Comparison of ENCODE assay signal across 27 mouse cellular contexts in genomic region chr1:64885328-64885727, GRCm38 (mm10).
DNase-seq lines count a peak whose midpoint lies in the region; ATAC-seq and TF ChIP-seq lines count a peak whose summit lies in the region.
"Had no signal": no experiment of that assay in that cellular context is flagged by ENCODE, and none has a peak within 500 bp of the region (broad histone marks: within the 10 kb centered on the region; RNA-seq: fewer than 3 reads in every experiment).

No protein-coding gene starts in this region.

- no peak overlapping the region for H3K4me3 ChIP-seq in forebrain, embryonic 10.5 days
- H3K4me3 ChIP-seq in forebrain, embryonic 13.5 days: no peak overlapping the region
- no peak overlapping the region for H3K4me3 ChIP-seq in stomach, postnatal 0 days (ENCODE audit: low read depth, low read length)
- H3K4me3 ChIP-seq: embryonic facial prominence, embryonic 13.5 days; erythroblast, embryonic 14.5 days; heart, embryonic 15.5 days; hindbrain, embryonic 13.5 days; limb, embryonic 13.5 days; liver, embryonic 13.5 days; midbrain, embryonic 13.5 days; stomach, embryonic 15.5 days had no signal

- 63% methylated on average over 3 of the region's 3 CpGs for WGBS in forebrain, embryonic 10.5 days
- 54% methylated on average over 3 of the region's 3 CpGs for WGBS in forebrain, embryonic 13.5 days
- 63% methylated on average over 3 of the region's 3 CpGs for WGBS in stomach, postnatal 0 days

- H3K4me2 ChIP-seq in forebrain, embryonic 13.5 days: no peak overlapping the region
- H3K4me2 ChIP-seq in stomach, postnatal 0 days (replicated peaks; ENCODE audit: low read depth): no peak overlapping the region
- H3K4me2 ChIP-seq: embryonic facial prominence, embryonic 13.5 days; heart, embryonic 15.5 days; hindbrain, embryonic 13.5 days; limb, embryonic 13.5 days; liver, embryonic 13.5 days; midbrain, embryonic 13.5 days; stomach, embryonic 15.5 days had no signal

- H3K4me1 ChIP-seq in forebrain, embryonic 10.5 days: peaks cover 18% of the 10 kb centered on the region
- H3K4me1 ChIP-seq in forebrain, embryonic 13.5 days: peaks cover 8% of the 10 kb centered on the region
- H3K4me1 ChIP-seq in stomach, postnatal 0 days (replicated peaks; ENCODE audit: control insufficient read depth, insufficient read depth): no peaks in the 10 kb centered on the region

- no peak for TF ChIP-seq EP300 in stomach, postnatal 0 days (optimal IDR thresholded peaks at IDR 0.05)

- DNase-seq in forebrain, embryonic 10.5 days (ENCODE audit: extremely low spot score, low spot score): no peak
- DNase-seq in layer of hippocampus, adult 18-20 months (ENCODE audit: low spot score in 2 of 2): peak; percentile 28 to 61
- DNase-seq in layer of hippocampus, postnatal 25 days (ENCODE audit: extremely low spot score in 1 of 2, low spot score in 1 of 2): no peak
- peak; percentile 32 for DNase-seq in NIH3T3 (ENCODE audit: low read depth)
- no peak for DNase-seq in stomach, postnatal 0 days (ENCODE audit: low spot score)
- no peak for DNase-seq in adrenal gland, postnatal 4 days (ENCODE audit: low spot score in 2 of 2)
- DNase-seq: adrenal gland, postnatal 36 days; cerebellum, adult 8-10 months; embryo, embryonic 11 days; heart, postnatal 36 days; kidney, adult 2 months; liver, embryonic 13.5 days; lung, adult 2 months; lung, postnatal 14 days; thymus, adult 2 months; thymus, postnatal 4 days had no signal

- H3K27me3 ChIP-seq in forebrain, embryonic 10.5 days (ENCODE audit: poor library complexity, severe bottlenecking): peaks cover 5% of the 10 kb centered on the region; the same call in 1 of the 2 replicates
- peaks cover 5% of the 10 kb centered on the region; the same call in 1 of the 2 replicates for H3K27me3 ChIP-seq in forebrain, embryonic 13.5 days
- H3K27me3 ChIP-seq in stomach, postnatal 0 days (ENCODE audit: control insufficient read depth, insufficient read depth, low read length): no peaks in the 10 kb centered on the region
- H3K27me3 ChIP-seq: embryonic facial prominence, embryonic 13.5 days; heart, embryonic 15.5 days; hindbrain, embryonic 13.5 days; limb, embryonic 13.5 days; liver, embryonic 13.5 days; midbrain, embryonic 13.5 days; Patski; stomach, embryonic 15.5 days had no signal

- H3K9ac ChIP-seq in forebrain, embryonic 13.5 days: no peak overlapping the region
- no peak overlapping the region for H3K9ac ChIP-seq in stomach, postnatal 0 days (ENCODE audit: low read length)
- H3K9ac ChIP-seq: heart, embryonic 15.5 days; hindbrain, embryonic 13.5 days; limb, embryonic 13.5 days; liver, embryonic 13.5 days; midbrain, embryonic 13.5 days; stomach, embryonic 15.5 days had no signal

- H3K9me3 ChIP-seq in forebrain, embryonic 10.5 days: no peaks in the 10 kb centered on the region
- H3K9me3 ChIP-seq in forebrain, embryonic 13.5 days (replicated peaks): no peaks in the 10 kb centered on the region
- no peaks in the 10 kb centered on the region for H3K9me3 ChIP-seq in stomach, postnatal 0 days (ENCODE audit: control insufficient read depth, low read length)
- H3K9me3 ChIP-seq: embryonic facial prominence, embryonic 13.5 days; heart, embryonic 15.5 days; hindbrain, embryonic 13.5 days; limb, embryonic 13.5 days; liver, embryonic 13.5 days; midbrain, embryonic 13.5 days; stomach, embryonic 15.5 days had no signal

- 0 out of 2 replicates have a peak, but pooled peaks cover 5% of the 10 kb centered on the region for H3K36me3 ChIP-seq in forebrain, embryonic 10.5 days (replicated peaks)
- 0 out of 2 replicates have a peak, but pooled peaks cover 3% of the 10 kb centered on the region for H3K36me3 ChIP-seq in forebrain, embryonic 13.5 days (ENCODE audit: poor library complexity, severe bottlenecking)
- H3K36me3 ChIP-seq in stomach, postnatal 0 days (ENCODE audit: control insufficient read depth, insufficient read depth, low read length): no peaks in the 10 kb centered on the region; the same call in 1 of the 2 replicates
- H3K36me3 ChIP-seq: embryonic facial prominence, embryonic 13.5 days; limb, embryonic 13.5 days; liver, embryonic 13.5 days; midbrain, embryonic 13.5 days; stomach, embryonic 15.5 days had no signal

- TF ChIP-seq CTCF in stomach, postnatal 0 days (IDR thresholded peaks at IDR 0.05; ENCODE audit: low read depth): no peak

- H3K27ac ChIP-seq in forebrain, embryonic 10.5 days: peak overlapping the region; percentile 62; the same call in 1 of the 2 replicates
- H3K27ac ChIP-seq in forebrain, embryonic 13.5 days: no peak overlapping the region
- H3K27ac ChIP-seq in stomach, postnatal 0 days (replicated peaks): 0 out of 2 replicates have a peak overlapping the region, but pooled peaks have one; percentile 4
- H3K27ac ChIP-seq: heart, embryonic 15.5 days; hindbrain, embryonic 13.5 days; kidney, postnatal 0 days; liver, embryonic 13.5 days; midbrain, embryonic 13.5 days had no signal

- ATAC-seq in forebrain, embryonic 13.5 days: no peak
- ATAC-seq in stomach, postnatal 0 days (ENCODE audit: low FRiP score, low TSS enrichment): no peak
- ATAC-seq: forebrain, embryonic 14.5 days; midbrain, embryonic 13.5 days; Patski had no signal

Comparison
In these comparisons a context has a peak if more than half of its experiments do, and no peak if none do; other contexts are left out.
1. DNase-seq: peak in layer of hippocampus, adult 18-20 months (2 of 2) and NIH3T3 (single experiment); none in forebrain, embryonic 10.5 days (single experiment), layer of hippocampus, postnatal 25 days (0 of 2), stomach, postnatal 0 days (single experiment) and adrenal gland, postnatal 4 days (0 of 2).